Mouse (Mus musculus) small intestine, adult 2 months (tissue): Measurements from ENCODE around the gene Mgat3. TPM values are rescaled to one million over a fixed set of nuclear protein-coding genes. Genes with fewer than 3 reads are reported as not detected.
A peak's percentile ranks its signal among the peaks of the same experiment; 100 is the strongest.

Source experiments
- H3K27ac ChIP-seq: fragments of 200-500 bp; 2 replicates; pipeline ENCODE4 v1.5.1; 2012; ENCODE audit warnings: low read depth, low read length, control low read depth, inconsistent platforms; ENCODE audit not compliant: insufficient read depth
- H3K27me3 ChIP-seq: fragments of 200-500 bp; 2 replicates; pipeline ENCODE4 v1.6.1; 2012; ENCODE audit warnings: mild to moderate bottlenecking, moderate library complexity, low read length, inconsistent platforms; ENCODE audit not compliant: control insufficient read depth, insufficient read depth
- H3K36me3 ChIP-seq: fragments of 200-500 bp; 2 replicates; pipeline ENCODE4 v1.6.1; 2012; ENCODE audit warnings: mild to moderate bottlenecking, low read length, control low read depth, inconsistent platforms; ENCODE audit not compliant: control insufficient read depth, insufficient read depth
- H3K4me1 ChIP-seq: fragments of 200-500 bp; 2 replicates; pipeline ENCODE4 v1.6.1; 2012; ENCODE audit warnings: low read length, inconsistent platforms, mixed read lengths; ENCODE audit not compliant: control insufficient read depth, insufficient read depth, insufficient read length
- H3K4me3 ChIP-seq: fragments of 200-500 bp; 2 replicates; pipeline ENCODE4 v1.5.1; 2012; ENCODE audit warnings: low read depth, mild to moderate bottlenecking, control low read depth, inconsistent platforms, low read length, moderate library complexity
- CTCF ChIP-seq: fragments of 200-500 bp; IDR thresholded peaks from 2 replicates; pipeline ENCODE4 v1.5.1; 2012; ENCODE audit warnings: low read depth, mild to moderate bottlenecking, control low read depth, inconsistent platforms, low read length, moderate library complexity, mixed read lengths; ENCODE audit not compliant: insufficient replicate concordance, insufficient read length; ENCODE audit errors: extremely low read depth
- POLR2A ChIP-seq: fragments of 200-500 bp; IDR thresholded peaks from 2 replicates; pipeline ENCODE4 v1.6.1; 2012; ENCODE audit warnings: low read depth, mild to moderate bottlenecking, control low read depth, inconsistent platforms, low read length, moderate library complexity
- WGBS: fragments of 180-500 bp; shearing (Covaris S2); methylation state at CpG from one replicate; pipeline ENCODE4 v1.1.7; 2018; 5-methylcytosine and 5-hydroxymethylcytosine counted together
- polyA plus RNA-seq: library from polyadenylated mRNA; depleted of rRNA; stranded (reverse); fragments of >200 nt; gene quantifications from 2 replicates; pipeline ENCODE4 v1.2.3, GENCODE M21; 2012; rRNA removed

Gene Mgat3
- 28.4 and 62.6 TPM in 2 replicates for polyA plus RNA-seq

GRCm38 (mm10) chr15:80173001-80173771, at the start of gene Mgat3:
Mgat3 (plus strand) TSS chr15:80173721.
- peak within 1 kb of the TSS; percentile 81 for H3K4me3 ChIP-seq
- no peaks in the 10 kb centered on the region for H3K36me3 ChIP-seq
- H3K4me1 ChIP-seq: peaks cover 13% of the 10 kb centered on the region
- 3% methylated on average over 78 of the region's 85 CpGs for WGBS
- TF ChIP-seq POLR2A: peak; percentile 47; the same call in 1 of the 2 replicates
- no peak for TF ChIP-seq CTCF
- H3K27me3 ChIP-seq: no peaks in the 10 kb centered on the region
- peak within 1 kb of the TSS; percentile 28; the same call in 1 of the 2 replicates for H3K27ac ChIP-seq

DNA sequence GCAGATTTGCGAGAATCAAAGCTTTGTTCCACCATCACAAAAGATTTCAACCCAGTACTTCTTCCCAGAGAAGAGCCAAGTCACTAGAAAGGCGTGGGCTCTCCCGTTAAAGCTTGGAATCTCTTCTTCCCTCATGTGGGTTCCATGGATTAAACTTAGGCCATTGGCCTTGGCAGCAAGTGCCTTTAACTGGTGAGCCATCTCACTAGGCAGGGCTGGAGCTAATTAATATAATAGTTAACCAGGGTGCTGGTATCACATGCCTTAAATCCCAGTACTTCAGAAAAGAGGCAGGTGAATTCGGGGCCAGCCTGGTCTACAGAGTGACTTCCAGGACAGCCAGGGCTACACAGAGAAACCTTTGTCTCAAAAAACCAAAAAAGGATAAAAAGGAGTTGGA, 48.9 kb upstream of the Mgat3 start:
- Histone ChIP-seq H3K36me3 (no peaks in the 10 kb centered on the region), H3K4me1 (no peaks in the 10 kb centered on the region), H3K27ac (no peak overlapping the region), H3K27me3 (no peaks in the 10 kb centered on the region), H3K4me3 (no peak overlapping the region)
- TF ChIP-seq POLR2A: no peak
- TF ChIP-seq CTCF: no peak
- WGBS: 72% methylated on average over 4 of the region's 4 CpGs

GRCm38 (mm10) chr15:80127191-80127590, 46.3 kb upstream of the Mgat3 start:
- Histone ChIP-seq H3K27me3 (no peaks in the 10 kb centered on the region), H3K36me3 (no peaks in the 10 kb centered on the region), H3K4me3 (no peak overlapping the region), H3K27ac (no peak overlapping the region), H3K4me1 (no peaks in the 10 kb centered on the region)
- no peak for TF ChIP-seq POLR2A
- no peak for TF ChIP-seq CTCF
- WGBS: 44% methylated on average over 1 of the region's 1 CpGs

DNA sequence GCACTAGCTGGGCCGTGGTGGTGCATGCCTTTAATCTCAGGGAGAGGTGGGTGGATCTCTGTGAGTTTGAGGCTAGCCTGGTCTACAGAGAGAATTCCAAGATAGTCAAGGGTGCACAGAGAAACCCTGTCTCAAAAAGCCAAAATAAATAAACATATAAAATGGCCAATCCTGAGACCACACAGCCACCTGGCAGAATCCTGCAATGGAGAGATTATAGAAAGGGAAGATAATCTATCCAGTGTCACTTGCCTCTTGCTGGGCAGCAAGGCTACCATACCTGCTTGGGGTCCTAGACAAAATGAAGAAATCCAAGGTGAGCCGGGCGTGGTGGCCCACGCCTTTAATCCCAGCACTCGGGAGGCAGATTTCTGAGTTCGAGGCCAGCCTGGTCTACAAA, 43.5 kb upstream of the Mgat3 start:
- no peak for TF ChIP-seq CTCF
- no peak for TF ChIP-seq POLR2A
- H3K4me3 ChIP-seq: no peak overlapping the region
- no peaks in the 10 kb centered on the region for H3K36me3 ChIP-seq
- WGBS: 88% methylated on average over 6 of the region's 6 CpGs
- peaks cover 7% of the 10 kb centered on the region for H3K4me1 ChIP-seq
- no peaks in the 10 kb centered on the region for H3K27me3 ChIP-seq
- H3K27ac ChIP-seq: no peak overlapping the region

- no peak overlapping the region for H3K27ac ChIP-seq
- H3K4me3 ChIP-seq: no peak overlapping the region
- no peaks in the 10 kb centered on the region for H3K36me3 ChIP-seq
- WGBS: 40% methylated on average over 5 of the region's 5 CpGs
- peaks cover 7% of the 10 kb centered on the region for H3K4me1 ChIP-seq
- TF ChIP-seq CTCF: no peak
- H3K27me3 ChIP-seq: no peaks in the 10 kb centered on the region
These were observed 42.8 kb upstream of the Mgat3 start for GRCm38 (mm10) chr15:80130689-80131088.

DNA sequence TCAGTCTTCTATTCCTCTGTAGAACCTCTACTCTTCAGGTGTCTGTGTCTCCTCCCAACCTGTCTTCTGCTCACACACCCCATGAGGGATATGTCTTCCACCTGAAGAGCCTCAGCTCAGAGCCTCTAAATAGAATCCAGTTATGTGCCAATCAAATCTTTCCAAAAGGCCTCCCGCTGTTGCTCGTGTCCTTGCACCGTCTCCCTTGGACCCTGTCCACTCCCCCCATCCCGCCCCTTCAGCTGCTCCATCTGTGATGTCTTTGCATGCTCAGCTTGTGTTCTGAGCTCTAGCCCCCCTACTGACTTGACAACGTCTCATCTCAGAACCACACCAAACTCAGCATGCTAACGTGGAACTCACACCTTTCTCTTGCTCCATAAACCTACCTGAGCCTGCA, 42.1 kb upstream of the Mgat3 start:
- no peak overlapping the region for H3K4me3 ChIP-seq
- H3K27me3 ChIP-seq: no peaks in the 10 kb centered on the region
- no peak overlapping the region for H3K27ac ChIP-seq
- 84% methylated on average over 6 of the region's 6 CpGs for WGBS
- no peaks in the 10 kb centered on the region for H3K36me3 ChIP-seq
- no peak for TF ChIP-seq POLR2A
- no peak for TF ChIP-seq CTCF
- peaks cover 12% of the 10 kb centered on the region for H3K4me1 ChIP-seq

DNA sequence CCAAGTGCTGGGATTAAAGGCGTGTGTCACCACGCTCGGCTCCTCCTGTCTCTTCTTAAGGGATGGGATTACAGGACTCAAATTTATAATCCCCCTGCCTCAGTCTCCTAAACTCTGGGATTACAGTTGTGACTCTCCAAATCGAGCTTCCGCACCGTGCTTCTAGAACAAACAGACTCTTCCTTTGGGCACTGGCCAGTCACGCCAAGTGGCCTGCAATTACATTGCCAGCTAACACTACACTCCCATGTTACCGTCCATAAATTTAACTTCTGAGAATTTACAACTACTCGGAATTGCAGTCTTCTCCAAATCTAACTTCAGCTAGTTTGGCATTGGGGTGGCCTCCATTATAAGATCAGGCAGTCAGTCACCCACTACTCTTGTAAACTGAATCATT, 41.1 kb upstream of the Mgat3 start:
- WGBS: 61% methylated on average over 9 of the region's 9 CpGs
- Histone ChIP-seq H3K4me3 (no peak overlapping the region), H3K4me1 (peaks cover 15% of the 10 kb centered on the region), H3K27me3 (no peaks in the 10 kb centered on the region), H3K36me3 (no peaks in the 10 kb centered on the region), H3K27ac (no peak overlapping the region)
- no peak for TF ChIP-seq POLR2A
- TF ChIP-seq CTCF: no peak
